Mouse (Mus musculus) CH12.LX (cell line): ENCODE results near the gene Vill.

ENCODE experiments used
- BHLHE40 ChIP-seq: IDR thresholded peaks from 2 replicates; pipeline ENCODE4 v1.6.1; 2011; ENCODE audit warnings: mild to moderate bottlenecking, low read depth, low read length, improper control_type of control experiment
- CHD2 ChIP-seq: IDR thresholded peaks from 2 replicates; pipeline ENCODE4 v1.6.1; 2011; ENCODE audit warnings: low read length, improper control_type of control experiment
- CTCF ChIP-seq, 2 experiments: IDR thresholded peaks in 1 of 2; conservative IDR thresholded peaks in 1 of 2; 2 replicates each; pipeline ENCODE4 v1.5.1; 2011 to 2012; ENCODE audit warnings: low read depth in 2 of 2, low read length in 2 of 2, improper control_type of control experiment in 1 of 2, inconsistent platforms in 1 of 2, mild to moderate bottlenecking in 1 of 2, moderate library complexity in 1 of 2
- MAFK ChIP-seq: IDR thresholded peaks from 2 replicates; pipeline ENCODE4 v1.6.1; 2011; ENCODE audit warnings: low read length, improper control_type of control experiment; ENCODE audit not compliant: insufficient replicate concordance
- MAX ChIP-seq: IDR thresholded peaks from 2 replicates; pipeline ENCODE4 v1.6.1; 2011; ENCODE audit warnings: low read length, improper control_type of control experiment
- MAZ ChIP-seq: IDR thresholded peaks from 2 replicates; pipeline ENCODE4 v1.6.1; 2012; ENCODE audit warnings: low read depth, mild to moderate bottlenecking, inconsistent platforms, low read length, improper control_type of control experiment, moderate library complexity
- MXI1 ChIP-seq: IDR thresholded peaks from 2 replicates; pipeline ENCODE4 v1.6.1; 2011; ENCODE audit warnings: mild to moderate bottlenecking, low read depth, low read length, improper control_type of control experiment
- MYC ChIP-seq: IDR thresholded peaks from 2 replicates; pipeline ENCODE4 v1.6.1; 2011; ENCODE audit warnings: low read depth, mild to moderate bottlenecking, improper control_type of control experiment, low read length
- NELFE ChIP-seq: IDR thresholded peaks from 2 replicates; pipeline ENCODE4 v1.6.1; 2011; ENCODE audit warnings: low read depth, low read length, improper control_type of control experiment
- POLR2A ChIP-seq: IDR thresholded peaks from 2 replicates; pipeline ENCODE4 v1.6.1; 2011; ENCODE audit warnings: low read depth, mild to moderate bottlenecking, improper control_type of control experiment, low read length
- SIN3A ChIP-seq: IDR thresholded peaks from 2 replicates; pipeline ENCODE4 v1.6.1; 2012; ENCODE audit warnings: low read length, improper control_type of control experiment, inconsistent platforms
- TCF12 ChIP-seq: IDR thresholded peaks from 2 replicates; pipeline ENCODE4 v1.6.1; 2014; ENCODE audit warnings: low read depth, mild to moderate bottlenecking, inconsistent platforms, low read length, improper control_type of control experiment
- ZMIZ1 ChIP-seq: IDR thresholded peaks from 2 replicates; pipeline ENCODE4 v1.6.1; 2012; ENCODE audit warnings: low read depth, mild to moderate bottlenecking, inconsistent platforms, low read length, improper control_type of control experiment
- ZNF384 ChIP-seq: IDR thresholded peaks from 2 replicates; pipeline ENCODE4 v1.6.1; 2012; ENCODE audit warnings: low read depth, low read length, improper control_type of control experiment, inconsistent platforms

- TF ChIP-seq CTCF (conservative IDR thresholded peaks at IDR 0.05 in 1 of 2, IDR thresholded peaks at IDR 0.05 in 1 of 2; ENCODE audit: low read depth in 2 of 2, low read length in 2 of 2) (no peak), POLR2A (no peak), ZMIZ1 (no peak), CHD2 (no peak), MXI1 (no peak), ZNF384 (no peak), NELFE (no peak), TCF12 (no peak), MAX (no peak), BHLHE40 (no peak), SIN3A (no peak), MYC (no peak), MAZ (no peak), MAFK (no peak)
Observed at GRCm38 (mm10) chr9:119021731-119022130, 30.8 kb upstream of the Vill start.
